Mouse (Mus musculus): ENCODE data around the gene Khdc1c.

GRCm38 (mm10) chr1:21324633-21325032 lies 43.5 kb upstream of the Khdc1c start:
- TF ChIP-seq CTCF (IDR thresholded peaks at IDR 0.05; ENCODE audit: control insufficient read depth, insufficient read depth, insufficient replicate concordance, low read depth, low read length) (no peak), POLR2A (IDR thresholded peaks at IDR 0.05; ENCODE audit: control insufficient read depth, low read depth, low read length) (no peak)
